Mouse (Mus musculus): ENCODE data around the gene Ncapd2. TPM values are rescaled to one million over a fixed set of nuclear protein-coding genes. Genes with fewer than 3 reads are reported as not detected.

Gene Ncapd2
- 261 and 263 TPM in 2 replicates for polyA plus RNA-seq (2016; fragmentation: Nextera tagmentation; extraction: Ambion mirVana)

DNA sequence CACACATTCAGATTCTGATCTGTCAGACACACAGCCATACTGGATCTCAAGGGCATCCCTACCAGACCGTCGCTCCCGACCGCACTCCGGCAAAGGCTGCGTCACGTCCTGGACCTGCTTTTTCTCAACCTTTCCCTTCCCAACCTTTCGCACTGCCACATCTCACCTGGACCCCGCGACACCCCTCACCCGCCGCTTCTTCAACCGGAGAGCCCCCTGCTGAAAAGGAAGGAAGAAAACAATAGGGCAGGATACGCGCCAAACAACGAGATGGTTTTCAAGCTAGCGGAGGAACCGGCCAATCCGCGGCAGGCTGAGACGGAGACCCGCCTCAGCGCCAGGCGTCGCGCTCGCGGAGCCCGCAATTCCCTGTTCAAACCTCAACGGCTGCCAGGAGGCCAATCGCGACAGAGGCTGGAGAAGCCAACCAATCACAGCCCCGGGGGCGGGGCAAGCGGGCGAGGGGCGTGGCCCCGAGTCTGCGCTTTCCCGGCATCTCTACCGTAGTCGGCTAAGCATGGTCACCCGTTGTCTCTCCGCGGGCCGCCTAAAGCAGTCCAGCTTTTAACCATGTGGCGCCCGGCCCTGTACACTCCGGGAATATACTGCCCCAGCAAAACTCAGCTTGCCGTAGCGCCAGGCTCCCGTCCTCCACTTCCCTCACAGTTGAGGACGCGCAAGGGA, at the start of gene Ncapd2, which contains the start of gene Mrpl51:
Gene Ncapd2, minus strand, starts transcription at position 370 of the 684 bp plus-strand sequence.
Gene Mrpl51, plus strand, starts transcription at position 470 of the 684 bp plus-strand sequence.
- peaks cover 61% of the 10 kb centered on the region for H3K36me3 ChIP-seq (replicated peaks)
- DNase-seq (ENCODE audit: low spot score) = peak; percentile 99
- peak within 1 kb of the TSS; percentile 99 for H3K27ac ChIP-seq (replicated peaks)
- no peaks in the 10 kb centered on the region for H3K27me3 ChIP-seq (replicated peaks; ENCODE audit: low read depth, poor library complexity, severe bottlenecking)
- peak within 1 kb of the TSS; percentile 84 for H3K4me3 ChIP-seq
- H3K4me1 ChIP-seq = peaks cover 29% of the 10 kb centered on the region
- WGBS = under 1% methylated on average over 54 of the region's 54 CpGs
- H3K9me3 ChIP-seq = no peaks in the 10 kb centered on the region

DNA sequence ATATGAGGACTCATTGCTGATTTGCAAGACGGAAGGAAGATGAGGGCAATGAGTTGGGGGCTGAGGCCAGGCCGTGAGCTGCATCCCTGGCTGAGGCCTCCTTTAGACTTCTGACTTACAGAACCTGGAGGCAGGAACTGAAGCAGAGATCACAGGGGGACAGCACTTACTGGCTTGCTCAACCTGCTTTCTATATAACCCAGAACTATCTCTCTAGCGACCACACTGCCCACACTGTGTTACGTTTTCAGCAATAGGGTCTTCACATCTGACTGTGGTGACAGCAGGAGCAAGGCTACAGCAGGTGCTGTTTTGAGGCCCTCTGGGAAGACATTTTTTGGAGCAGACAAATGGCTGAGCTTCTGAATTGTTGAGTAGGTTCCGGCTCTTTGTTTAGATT, 49.1 kb upstream of the Ncapd2 start:
- H3K4me3 ChIP-seq = no peak overlapping the region
- no peaks in the 10 kb centered on the region for H3K9me3 ChIP-seq
- H3K4me1 ChIP-seq = peaks cover 14% of the 10 kb centered on the region
- DNase-seq (ENCODE audit: low spot score) = no peak
- H3K27ac ChIP-seq (replicated peaks) = no peak overlapping the region
- no peaks in the 10 kb centered on the region for H3K27me3 ChIP-seq (replicated peaks; ENCODE audit: low read depth, poor library complexity, severe bottlenecking)
- H3K36me3 ChIP-seq (replicated peaks) = no peaks in the 10 kb centered on the region
- WGBS = 90% methylated on average over 5 of the region's 5 CpGs

DNA sequence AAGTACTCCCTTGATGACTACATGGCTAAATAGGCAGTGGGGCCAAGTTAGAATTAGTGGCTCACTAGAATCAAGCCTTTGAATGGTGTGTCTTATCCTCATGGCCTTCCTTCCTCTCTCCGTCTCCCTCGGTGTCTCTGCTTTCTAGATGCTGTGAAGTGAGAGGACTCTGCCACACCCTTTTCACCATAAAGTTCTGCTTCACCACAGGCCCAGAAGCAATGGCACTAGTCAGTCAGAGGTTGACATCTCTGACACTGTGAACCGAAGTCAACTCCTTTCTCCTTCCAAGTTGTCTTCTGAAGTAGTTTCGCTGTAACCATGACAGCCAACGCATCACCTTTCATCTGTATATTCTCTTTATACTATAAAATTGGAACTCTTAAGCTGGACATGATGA, 48.0 kb upstream of the Ncapd2 start:
- no peak for DNase-seq (ENCODE audit: low spot score)
- Histone ChIP-seq H3K4me3 (no peak overlapping the region), H3K9me3 (no peaks in the 10 kb centered on the region), H3K4me1 (peaks cover 15% of the 10 kb centered on the region), H3K36me3 (replicated peaks) (no peaks in the 10 kb centered on the region), H3K27ac (replicated peaks) (no peak overlapping the region), H3K27me3 (replicated peaks; ENCODE audit: low read depth, poor library complexity, severe bottlenecking) (no peaks in the 10 kb centered on the region)
- 91% methylated on average over 5 of the region's 5 CpGs for WGBS

DNA sequence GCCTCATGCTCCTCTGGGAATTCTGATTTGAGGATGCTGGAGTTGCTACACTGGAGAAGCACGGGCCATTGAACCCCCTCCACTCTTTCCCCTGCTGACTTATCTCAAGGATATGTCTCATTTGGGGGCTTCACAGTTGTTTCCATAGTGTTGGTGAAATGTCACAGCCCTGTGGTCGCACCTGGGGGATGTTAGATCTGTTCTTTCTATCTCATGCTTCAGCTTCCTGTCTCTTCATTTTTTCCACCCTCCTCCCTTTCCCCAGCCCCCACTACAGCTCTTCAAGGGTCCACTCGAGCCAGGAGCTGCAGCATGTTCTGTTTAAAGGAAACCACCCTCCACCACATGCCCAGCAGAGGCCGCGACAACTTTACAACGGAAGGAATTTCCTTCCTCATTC, 46.9 kb upstream of the Ncapd2 start:
- 82% methylated on average over 6 of the region's 6 CpGs for whole genome bisulfite sequencing
- Histone ChIP-seq H3K4me1 (peaks cover 18% of the 10 kb centered on the region), H3K4me3 (no peak overlapping the region), H3K27me3 (replicated peaks; ENCODE audit: low read depth, poor library complexity, severe bottlenecking) (no peaks in the 10 kb centered on the region), H3K36me3 (replicated peaks) (no peaks in the 10 kb centered on the region), H3K27ac (replicated peaks) (no peak overlapping the region), H3K9me3 (no peaks in the 10 kb centered on the region)
- no peak for DNase-seq (ENCODE audit: low spot score)

DNA sequence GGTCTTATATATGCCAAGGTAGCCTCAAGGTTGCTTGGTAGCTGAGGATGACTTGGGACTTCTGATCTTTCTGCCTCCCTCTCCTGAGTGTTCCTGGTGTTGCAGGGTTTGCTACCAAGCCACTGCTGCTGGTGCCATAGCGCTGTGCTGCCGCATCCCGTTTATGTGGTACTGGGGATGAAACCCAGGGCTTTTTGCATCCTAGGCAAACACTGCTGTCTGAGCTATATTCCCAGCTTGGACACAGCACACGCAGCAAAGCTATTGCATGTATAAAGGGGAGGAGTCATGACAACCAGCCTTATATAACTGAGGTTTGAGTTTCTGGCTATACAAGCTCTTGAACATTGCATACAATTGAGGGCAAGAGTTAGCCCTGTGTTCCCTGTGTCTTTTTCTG, 45.9 kb upstream of the Ncapd2 start:
- 89% methylated on average over 4 of the region's 4 CpGs for WGBS
- peaks cover 23% of the 10 kb centered on the region for H3K4me1 ChIP-seq
- H3K27ac ChIP-seq (replicated peaks) = no peak overlapping the region
- no peak for DNase-seq (ENCODE audit: low spot score)
- H3K36me3 ChIP-seq (replicated peaks) = no peaks in the 10 kb centered on the region
- no peak overlapping the region for H3K4me3 ChIP-seq
- no peaks in the 10 kb centered on the region for H3K27me3 ChIP-seq (replicated peaks; ENCODE audit: low read depth, poor library complexity, severe bottlenecking)
- H3K9me3 ChIP-seq = no peaks in the 10 kb centered on the region

DNA sequence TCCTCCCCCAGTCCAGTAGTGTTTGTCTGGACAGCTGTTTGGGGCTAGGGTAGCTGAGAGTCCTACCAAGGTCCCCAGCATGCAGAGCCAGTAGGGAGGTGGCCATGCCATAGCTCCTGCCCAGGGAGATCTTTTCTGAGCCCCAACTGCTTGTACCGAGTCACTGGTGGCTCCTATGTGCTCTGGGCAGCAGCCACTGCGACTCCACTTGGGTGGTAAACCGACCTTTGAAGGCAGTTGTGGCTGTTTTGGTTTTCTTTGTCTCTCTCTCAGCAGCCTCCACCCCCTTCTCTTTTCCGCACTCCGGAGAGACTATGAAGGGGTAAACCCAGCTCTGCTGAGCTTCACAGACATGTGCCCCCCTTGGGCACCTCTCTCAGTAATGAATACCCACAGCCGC, 45.3 kb upstream of the Ncapd2 start, which contains the start of gene Cd27:
Gene Cd27, minus strand, starts transcription at position 229 of the 400 bp plus-strand sequence.
- no peak for DNase-seq (ENCODE audit: low spot score)
- no peaks in the 10 kb centered on the region for H3K36me3 ChIP-seq (replicated peaks)
- WGBS = 32% methylated on average over 6 of the region's 6 CpGs
- no peaks in the 10 kb centered on the region for H3K9me3 ChIP-seq
- no peak within 1 kb of the TSS for H3K27ac ChIP-seq (replicated peaks)
- H3K27me3 ChIP-seq (replicated peaks; ENCODE audit: low read depth, poor library complexity, severe bottlenecking) = no peaks in the 10 kb centered on the region
- H3K4me1 ChIP-seq = peaks cover 28% of the 10 kb centered on the region
- H3K4me3 ChIP-seq = no peak within 1 kb of the TSS

DNA sequence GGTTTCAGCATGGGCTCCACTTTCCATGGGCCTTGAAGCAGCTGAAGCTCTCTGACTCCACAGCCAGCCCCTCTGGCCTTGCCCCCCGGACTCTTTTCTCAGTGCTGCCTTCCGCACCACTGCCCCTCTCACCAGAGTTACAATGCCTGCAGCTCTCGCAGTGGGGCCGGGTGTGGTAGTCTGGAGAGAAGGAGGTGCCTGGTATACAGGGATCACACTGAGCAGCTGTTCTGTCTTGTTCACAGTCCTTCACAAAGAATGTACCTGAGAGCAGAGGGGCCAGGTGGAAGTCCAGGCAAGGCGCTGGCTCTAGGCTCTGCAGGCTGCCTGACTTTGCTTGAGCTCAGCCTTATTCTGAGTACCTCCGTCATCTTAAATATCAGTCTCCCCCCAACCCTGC, 44.8 kb upstream of the Ncapd2 start:
- no peak for DNase-seq (ENCODE audit: low spot score)
- Histone ChIP-seq H3K9me3 (no peaks in the 10 kb centered on the region), H3K36me3 (replicated peaks) (no peaks in the 10 kb centered on the region), H3K27ac (replicated peaks) (no peak overlapping the region), H3K4me3 (no peak overlapping the region), H3K4me1 (peaks cover 32% of the 10 kb centered on the region), H3K27me3 (replicated peaks; ENCODE audit: low read depth, poor library complexity, severe bottlenecking) (no peaks in the 10 kb centered on the region)
- 62% methylated on average over 6 of the region's 6 CpGs for WGBS

DNA sequence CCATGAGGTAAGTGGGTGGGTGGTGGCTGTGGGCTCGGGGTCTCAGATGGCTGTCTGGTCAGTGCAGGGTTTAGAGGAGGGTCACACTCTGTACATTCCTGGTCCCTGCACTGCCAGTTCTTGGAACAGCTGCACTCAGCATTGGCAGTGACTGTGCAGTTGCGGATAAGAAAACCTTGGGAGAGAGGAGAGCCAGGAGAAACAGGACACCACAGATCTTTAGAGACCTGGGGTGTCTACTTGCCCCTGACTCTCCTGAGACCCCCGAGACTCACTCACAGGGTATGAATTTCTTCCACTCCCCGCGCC, 43.0 kb upstream of the Ncapd2 start:
- Histone ChIP-seq H3K27ac (replicated peaks) (no peak overlapping the region; the same call in 1 of the 2 replicates), H3K4me3 (no peak overlapping the region), H3K9me3 (no peaks in the 10 kb centered on the region), H3K36me3 (replicated peaks) (no peaks in the 10 kb centered on the region), H3K27me3 (replicated peaks; ENCODE audit: low read depth, poor library complexity, severe bottlenecking) (no peaks in the 10 kb centered on the region), H3K4me1 (peaks cover 43% of the 10 kb centered on the region)
- WGBS = 73% methylated on average over 5 of the region's 5 CpGs
- DNase-seq (ENCODE audit: low spot score) = peak; percentile 24

DNA sequence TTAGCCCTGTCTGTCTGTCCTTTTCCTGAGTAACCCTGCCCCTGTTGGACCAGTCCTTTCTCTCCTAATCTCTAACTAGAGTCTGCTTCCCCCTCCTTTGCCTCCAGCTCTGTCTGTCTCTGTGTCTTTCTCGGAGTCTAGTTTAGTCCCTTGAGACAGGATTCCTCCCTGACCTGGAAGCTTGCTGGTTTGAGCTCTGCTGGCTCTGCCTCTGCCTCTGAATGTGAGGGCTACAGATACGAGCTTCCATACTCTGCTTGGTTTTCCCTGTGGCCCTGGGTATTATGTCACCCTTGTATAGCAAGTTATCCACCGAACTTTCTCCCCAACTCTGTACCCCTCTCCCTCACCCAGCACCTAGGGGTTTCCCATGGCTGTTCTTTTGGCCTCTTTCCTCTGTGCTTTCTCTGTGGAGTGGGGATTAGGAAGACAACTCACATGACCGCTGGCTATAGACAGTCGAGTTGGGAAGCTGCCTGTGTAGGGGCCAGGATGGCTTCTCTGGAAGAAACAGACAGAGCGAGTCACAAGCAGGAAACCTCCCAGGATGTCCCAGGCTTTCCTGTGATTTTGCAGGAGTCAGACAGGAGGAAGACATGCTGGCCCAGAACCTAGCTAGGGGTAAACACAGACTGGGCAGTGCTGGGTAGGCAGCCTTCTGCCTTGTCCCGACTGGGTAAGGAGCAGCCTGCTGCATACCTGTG, 42.5 kb upstream of the Ncapd2 start:
- peaks cover 43% of the 10 kb centered on the region for H3K4me1 ChIP-seq
- no peaks in the 10 kb centered on the region for H3K9me3 ChIP-seq
- no peaks in the 10 kb centered on the region for H3K36me3 ChIP-seq (replicated peaks)
- DNase-seq (ENCODE audit: low spot score) = no peak
- WGBS = 62% methylated on average over 7 of the region's 7 CpGs
- no peak overlapping the region for H3K4me3 ChIP-seq
- no peaks in the 10 kb centered on the region for H3K27me3 ChIP-seq (replicated peaks; ENCODE audit: low read depth, poor library complexity, severe bottlenecking)
- no peak overlapping the region; the same call in 1 of the 2 replicates for H3K27ac ChIP-seq (replicated peaks)

DNA sequence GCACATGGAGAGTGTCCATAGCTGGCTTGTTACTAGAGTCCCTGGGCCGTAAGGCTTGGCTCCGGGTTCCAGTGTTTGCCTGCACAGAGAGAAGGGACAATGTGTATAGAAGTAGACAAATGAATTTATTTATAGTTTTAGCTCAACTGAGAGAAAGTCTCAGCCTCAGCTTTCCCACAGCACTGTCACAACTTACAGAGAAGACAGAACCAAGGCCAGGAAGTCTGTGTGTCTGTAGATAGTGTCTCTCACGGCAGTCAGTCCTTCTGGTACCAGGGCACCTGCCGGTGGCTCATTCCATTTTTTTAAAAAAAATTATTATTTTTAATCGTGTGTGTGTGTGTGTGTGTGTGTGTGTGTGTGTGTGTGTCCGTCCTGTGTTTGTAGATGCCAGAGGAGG, 41.0 kb upstream of the Ncapd2 start:
- Histone ChIP-seq H3K4me3 (no peak overlapping the region), H3K27me3 (replicated peaks; ENCODE audit: low read depth, poor library complexity, severe bottlenecking) (no peaks in the 10 kb centered on the region), H3K27ac (replicated peaks) (no peak overlapping the region), H3K36me3 (replicated peaks) (no peaks in the 10 kb centered on the region), H3K4me1 (peaks cover 43% of the 10 kb centered on the region), H3K9me3 (no peaks in the 10 kb centered on the region)
- DNase-seq (ENCODE audit: low spot score) = no peak
- 80% methylated on average over 6 of the region's 6 CpGs for WGBS

DNA sequence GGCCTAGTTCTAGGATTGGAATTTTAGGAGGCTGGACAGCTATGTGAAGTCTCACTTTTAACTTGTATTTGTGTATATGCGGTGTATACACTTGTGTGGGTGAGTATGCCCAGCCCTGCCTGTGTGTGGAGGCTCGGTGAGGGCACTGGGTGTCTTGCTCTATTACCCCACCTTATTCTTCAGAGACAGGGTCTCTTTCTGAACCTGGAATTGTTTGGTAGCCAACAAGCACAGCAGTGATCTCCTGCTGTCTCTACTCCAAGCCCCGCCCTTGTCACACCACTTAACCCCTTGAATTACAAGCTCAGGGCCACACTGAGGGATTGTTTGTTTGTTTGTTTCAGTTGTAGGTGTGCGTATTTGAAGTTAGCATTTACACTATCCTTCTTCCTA, 40.5 kb upstream of the Ncapd2 start:
- peak overlapping the region; percentile 59 for H3K4me3 ChIP-seq
- no peaks in the 10 kb centered on the region for H3K27me3 ChIP-seq (replicated peaks; ENCODE audit: low read depth, poor library complexity, severe bottlenecking)
- H3K36me3 ChIP-seq (replicated peaks) = no peaks in the 10 kb centered on the region
- H3K4me1 ChIP-seq = peaks cover 42% of the 10 kb centered on the region
- no peak for DNase-seq (ENCODE audit: low spot score)
- H3K9me3 ChIP-seq = no peaks in the 10 kb centered on the region
- WGBS = 54% methylated on average over 4 of the region's 4 CpGs
- peak overlapping the region; percentile 78; the same call in 1 of the 2 replicates for H3K27ac ChIP-seq (replicated peaks)

DNA sequence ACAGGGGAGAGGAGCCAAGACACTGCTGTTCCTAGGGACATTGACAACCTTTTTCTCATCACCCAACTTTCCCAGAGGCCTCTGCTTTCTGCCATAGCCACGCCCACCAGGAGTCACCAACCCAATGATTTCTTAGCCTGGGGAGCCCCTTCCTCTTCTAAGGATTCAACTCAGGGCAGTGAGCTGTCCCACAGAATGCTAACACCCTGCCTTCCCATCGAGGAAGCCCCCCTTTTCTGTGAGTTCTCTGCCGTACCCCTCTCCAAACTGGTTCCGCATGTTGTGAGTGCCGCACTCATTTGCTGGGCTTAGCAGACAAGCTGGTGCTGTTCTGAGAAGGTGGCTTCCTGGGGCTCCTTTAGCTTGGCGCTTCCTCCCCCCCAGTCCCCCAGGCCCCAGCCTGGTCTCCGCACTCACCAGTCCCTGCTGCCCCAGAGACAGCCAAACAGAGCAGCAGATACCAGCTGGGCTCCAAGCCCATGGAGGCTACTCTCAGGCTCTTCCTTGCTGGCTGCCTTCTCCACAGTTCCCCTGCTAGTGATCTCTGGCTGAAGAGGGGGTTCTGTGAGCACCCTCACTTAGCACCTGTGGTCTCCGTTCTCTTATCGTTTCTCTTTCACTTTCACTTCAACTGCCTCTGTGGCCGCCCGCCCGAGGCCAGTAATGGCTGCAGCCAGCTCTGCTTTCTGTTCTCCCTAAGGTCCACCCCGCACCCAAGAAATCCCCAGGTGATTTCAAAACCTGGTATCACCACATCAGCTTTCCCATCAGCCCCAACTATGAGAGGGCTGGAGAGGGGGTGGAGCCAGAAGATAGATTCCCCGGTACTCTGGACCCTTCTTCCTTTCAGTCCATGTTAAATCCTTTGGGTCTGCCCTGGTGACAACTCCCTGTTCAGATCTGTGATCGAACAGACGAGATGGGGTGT, 39.9 kb upstream of the Ncapd2 start, which contains the start of gene Tapbpl:
Gene Tapbpl, minus strand, starts transcription at position 744 of the 928 bp plus-strand sequence.
- Histone ChIP-seq H3K36me3 (replicated peaks) (no peaks in the 10 kb centered on the region), H3K9me3 (no peaks in the 10 kb centered on the region), H3K27ac (replicated peaks) (peak within 1 kb of the TSS; percentile 78), H3K4me1 (peaks cover 35% of the 10 kb centered on the region), H3K4me3 (peak within 1 kb of the TSS; percentile 59), H3K27me3 (replicated peaks; ENCODE audit: low read depth, poor library complexity, severe bottlenecking) (no peaks in the 10 kb centered on the region)
- 9% methylated on average over 16 of the region's 16 CpGs for WGBS
- DNase-seq (ENCODE audit: low spot score) = peak; percentile 47
